Mouse (Mus musculus): ENCODE measurements around the gene Sf3a3.

DNA sequence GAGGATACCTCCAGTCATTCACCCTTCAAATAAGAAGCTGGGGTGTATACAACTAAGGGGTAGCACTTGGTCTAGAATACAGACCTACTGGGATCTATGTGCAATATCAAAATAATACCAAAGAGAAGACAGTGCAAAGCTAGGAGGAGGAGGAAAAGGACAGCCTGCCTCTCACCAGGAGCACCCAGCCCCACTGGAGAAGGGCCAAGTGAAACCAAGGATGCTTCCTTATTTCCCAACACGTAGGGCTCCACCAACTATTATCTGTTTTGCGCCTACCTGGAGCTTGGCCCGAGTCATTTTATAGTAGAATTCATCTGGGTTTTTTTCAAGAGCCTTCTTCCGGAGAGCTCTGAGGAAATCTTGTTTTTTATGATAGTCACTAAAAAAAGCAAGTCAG lies 31.1 kb upstream of the Sf3a3 start:
- no peak for TF ChIP-seq EP300 (IDR thresholded peaks at IDR 0.05; ENCODE audit: low read depth)
- TF ChIP-seq CTCF (IDR thresholded peaks at IDR 0.05; ENCODE audit: low read depth), result no peak
